Mouse (Mus musculus) ES-E14 (cell line): ENCODE measurements around the gene Scgb1a1. TPM values are rescaled to one million over a fixed set of nuclear protein-coding genes. Genes with fewer than 3 reads are reported as not detected.
"Not testable (repeated sequence)": the region's sequence is repeated elsewhere in the genome, so short reads cannot be mapped to it uniquely, and the experiment has no call there.

Source experiments
- DNase-seq: peaks from one replicate; pipeline ENCODE4 v3.0.0-alpha.2; 2013; ENCODE audit warnings: low read depth, low spot score
- H3K27ac ChIP-seq: 2 replicates; pipeline ENCODE4 v1.5.1; 2012; ENCODE audit warnings: low read depth, mild to moderate bottlenecking, low read length, moderate library complexity, mixed read lengths; ENCODE audit not compliant: poor library complexity, insufficient read depth, severe bottlenecking
- H3K36me3 ChIP-seq: 2 replicates; pipeline ENCODE4 v1.6.1; 2012; ENCODE audit warnings: mild to moderate bottlenecking, low read length, moderate library complexity, mixed read lengths; ENCODE audit not compliant: control insufficient read depth, poor library complexity, insufficient read depth, severe bottlenecking
- H3K4me1 ChIP-seq, 2 experiments: fragments of 150-350 bp in 1 of 2; sonication (generic) in 1 of 2; 2 replicates each; pipeline ENCODE4 v1.6.1; 2012; ENCODE audit warnings: low read length in 2 of 2, mild to moderate bottlenecking in 1 of 2, mixed read lengths in 1 of 2; ENCODE audit not compliant: control insufficient read depth in 2 of 2, insufficient read depth in 2 of 2, poor library complexity in 1 of 2
- H3K4me3 ChIP-seq, 2 experiments: fragments of 150-350 bp in 1 of 2; sonication (generic) in 1 of 2; 2 replicates each; pipeline ENCODE4 v1.5.1; 2012; ENCODE audit warnings: low read length in 2 of 2, low read depth in 1 of 2, mild to moderate bottlenecking in 1 of 2, mixed read lengths in 1 of 2; ENCODE audit not compliant: insufficient read depth in 1 of 2, poor library complexity in 1 of 2, severe bottlenecking in 1 of 2
- H3K9ac ChIP-seq: 2 replicates; pipeline ENCODE4 v1.6.1; 2012; ENCODE audit warnings: low read depth, mild to moderate bottlenecking, low read length, mixed read lengths; ENCODE audit not compliant: poor library complexity, insufficient read depth, severe bottlenecking
- H3K9me3 ChIP-seq: fragments of 150-350 bp; sonication (generic); 2 replicates; pipeline ENCODE4 v1.6.1; 2012; ENCODE audit warnings: low read depth, mild to moderate bottlenecking, low read length; ENCODE audit not compliant: control insufficient read depth, insufficient read depth
- CHD2 ChIP-seq: IDR thresholded peaks from 2 replicates; pipeline ENCODE4 v1.6.1; 2014; ENCODE audit warnings: mild to moderate bottlenecking, low read depth, low read length, inconsistent platforms
- HCFC1 ChIP-seq: IDR thresholded peaks from 2 replicates; pipeline ENCODE4 v1.6.1; 2012; ENCODE audit warnings: low read length, inconsistent platforms, borderline replicate concordance; ENCODE audit not compliant: insufficient read depth
- MAFK ChIP-seq: IDR thresholded peaks from 2 replicates; pipeline ENCODE4 v1.6.1; 2014; ENCODE audit warnings: mild to moderate bottlenecking, low read depth, low read length, inconsistent platforms; ENCODE audit not compliant: insufficient read depth
- ZC3H11A ChIP-seq: IDR thresholded peaks from 2 replicates; pipeline ENCODE4 v1.6.1; 2012; ENCODE audit warnings: low read depth, mild to moderate bottlenecking, inconsistent platforms, low read length, borderline replicate concordance
- ZNF384 ChIP-seq: IDR thresholded peaks from 2 replicates; pipeline ENCODE4 v1.6.1; 2012; ENCODE audit warnings: low read depth, low read length, inconsistent platforms
- in situ Hi-C, 2 experiments: fragments of 600-800 bp; cut with MboI; formaldehyde crosslinking; loops; one replicate each; pipeline ENCODE4 v1.15.1; 2025; ENCODE audit warnings: low sequenced_read_pairs in 2 of 2, inconsistent platforms in 1 of 2; ENCODE audit not compliant: unreplicated experiment in 2 of 2
- total RNA-seq: library from RNA; depleted of rRNA; stranded (reverse); fragments of 300-350 nt; gene quantifications from 2 replicates; pipeline ENCODE4 v1.2.3, GENCODE M21; 2012

Scgb1a1 gene
- total RNA-seq, 1 experiment, result not detected

DNA sequence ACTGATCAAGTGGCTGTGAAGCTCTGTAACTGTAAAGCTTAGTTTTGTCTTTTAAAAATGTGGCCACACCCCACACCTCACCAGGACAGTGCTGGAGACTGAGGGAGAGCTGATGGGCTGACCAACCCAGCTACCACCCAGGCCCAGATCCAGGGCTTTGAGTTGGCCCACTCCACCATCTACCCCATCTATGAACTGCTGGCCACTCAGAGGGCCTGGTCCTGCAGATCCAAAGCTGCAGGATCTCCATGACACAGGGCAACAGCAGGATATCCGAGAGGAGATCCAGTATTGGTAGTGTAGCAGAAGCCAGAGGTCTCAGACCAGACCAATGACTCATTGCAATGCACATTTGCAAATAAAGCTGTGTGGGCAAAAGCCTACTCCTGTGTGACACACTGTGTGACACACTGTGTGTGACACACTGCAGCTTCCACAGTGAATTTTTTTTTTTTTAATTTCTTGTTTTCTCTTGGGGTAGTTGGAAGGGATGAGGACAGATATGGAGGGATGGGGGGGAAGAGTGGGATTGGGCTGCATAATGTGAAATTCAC lies 29.4 kb downstream of the Scgb1a1 start:
- Histone ChIP-seq H3K9ac (no peak overlapping the region), H3K27ac (no peak overlapping the region), H3K4me3 (no peak overlapping the region), H3K9me3 (no peaks in the 10 kb centered on the region), H3K36me3 (no peaks in the 10 kb centered on the region), H3K4me1 (peaks cover 4 to 7% of the 10 kb centered on the region in 2 experiments; a peak in 2 of 4 replicates)
- TF ChIP-seq CHD2 (no peak), MAFK (no peak), HCFC1 (no peak), ZC3H11A (no peak)
- DNase-seq, result no peak
- in situ Hi-C loops, result no loop called here

DNA sequence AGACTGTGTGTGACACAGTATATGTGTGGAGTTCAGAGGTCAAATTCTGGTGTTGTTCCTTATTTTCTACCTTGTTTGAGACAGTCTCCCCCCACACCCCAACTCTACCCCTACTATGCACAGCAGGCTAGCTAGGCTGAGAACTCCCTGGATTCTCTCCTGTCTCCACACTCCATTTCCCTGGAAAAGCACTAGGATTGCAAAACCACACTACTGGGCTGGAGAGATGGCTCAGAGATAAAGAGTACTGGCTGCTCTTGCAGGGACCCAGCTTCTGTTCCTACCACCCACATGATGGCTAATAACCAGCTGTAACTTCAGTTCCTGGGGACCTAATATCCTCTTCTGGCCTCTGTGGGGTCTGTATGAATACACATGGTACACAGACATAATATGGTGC lies 30.1 kb downstream of the Scgb1a1 start:
- Histone ChIP-seq H3K36me3 (no peaks in the 10 kb centered on the region), H3K9ac (no peak overlapping the region), H3K4me1 (peaks cover 6 to 7% of the 10 kb centered on the region in 2 experiments; a peak in 2 of 4 replicates), H3K9me3 (no peaks in the 10 kb centered on the region), H3K27ac (no peak overlapping the region), H3K4me3 (no peak overlapping the region)
- TF ChIP-seq ZNF384, result no peak
- no peak for TF ChIP-seq ZC3H11A
- no peak for TF ChIP-seq MAFK
- in situ Hi-C loops, result no loop called here
- no peak for DNase-seq

DNA sequence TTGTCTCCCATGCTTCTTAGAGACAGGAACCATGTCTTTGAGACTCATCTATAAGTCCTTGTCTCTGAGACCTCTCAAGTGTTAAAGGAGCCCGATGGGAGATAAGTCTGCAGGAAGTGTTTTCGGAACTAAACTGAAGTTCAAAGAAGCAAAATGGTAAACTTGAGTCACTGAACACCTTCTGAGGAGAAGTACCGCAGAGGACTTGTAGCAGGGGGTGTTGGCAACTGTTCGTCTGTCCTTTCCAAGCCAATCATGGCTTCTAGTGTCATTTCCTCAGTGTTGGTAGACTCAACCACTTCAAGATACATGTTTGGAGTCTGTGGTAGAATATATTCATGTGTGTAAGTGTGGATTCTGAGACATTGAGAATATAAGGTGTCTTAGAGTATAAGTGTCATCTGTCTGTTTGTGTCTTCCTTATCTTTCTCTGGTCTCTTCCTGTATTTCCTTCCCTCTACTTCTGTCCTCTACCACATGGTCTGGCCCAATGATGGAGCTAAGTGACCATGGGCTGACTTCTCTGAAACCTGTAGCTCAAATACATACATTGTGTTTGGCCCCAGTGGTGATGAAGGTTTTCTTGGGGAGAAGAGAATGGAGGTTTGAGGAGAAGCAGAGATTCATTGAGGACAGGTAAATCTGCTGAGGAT lies 31.9 kb downstream of the Scgb1a1 start:
- no peak overlapping the region for H3K27ac ChIP-seq
- TF ChIP-seq ZNF384 (no peak), ZC3H11A (no peak), HCFC1 (no peak), MAFK (no peak), CHD2 (no peak)
- H3K9ac ChIP-seq, result no peak overlapping the region
- no peaks in the 10 kb centered on the region for H3K36me3 ChIP-seq
- H3K4me1 ChIP-seq, result peaks cover 6 to 7% of the 10 kb centered on the region in 2 experiments; a peak in 2 of 4 replicates
- no peak for DNase-seq
- in situ Hi-C loops, result no loop called here
- H3K9me3 ChIP-seq, result no peaks in the 10 kb centered on the region
- no peak overlapping the region for H3K4me3 ChIP-seq

DNA sequence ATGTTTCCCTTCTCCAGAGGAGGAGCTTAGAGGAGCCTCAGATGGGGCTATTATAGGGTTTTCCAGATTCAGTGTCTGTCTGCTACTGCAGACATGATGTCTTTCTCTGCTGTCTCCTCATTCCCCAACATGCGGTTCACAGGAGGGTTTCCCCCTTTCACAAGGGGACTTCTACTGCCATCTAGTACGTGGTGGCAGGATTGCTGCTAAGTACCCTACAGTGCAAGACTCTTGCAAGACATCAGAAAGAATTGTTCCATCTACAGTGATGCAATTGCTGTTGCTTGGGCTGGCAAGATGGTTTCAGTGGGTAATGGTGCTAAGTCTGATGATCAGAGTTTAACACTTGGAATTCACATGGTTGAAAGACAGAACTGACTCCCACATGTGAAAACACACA lies 32.6 kb downstream of the Scgb1a1 start:
- H3K36me3 ChIP-seq, result no peaks in the 10 kb centered on the region
- no peak overlapping the region for H3K9ac ChIP-seq
- no peak for DNase-seq
- TF ChIP-seq CHD2, result no peak
- TF ChIP-seq MAFK, result no peak
- no peak for TF ChIP-seq ZNF384
- TF ChIP-seq ZC3H11A, result no peak
- no peak for TF ChIP-seq HCFC1
- H3K9me3 ChIP-seq, result no peaks in the 10 kb centered on the region
- H3K4me3 ChIP-seq, result no peak overlapping the region
- no peak overlapping the region for H3K27ac ChIP-seq
- H3K4me1 ChIP-seq, result peaks cover 6 to 7% of the 10 kb centered on the region in 2 experiments; a peak in 2 of 4 replicates
- in situ Hi-C loops, result no loop called here

DNA sequence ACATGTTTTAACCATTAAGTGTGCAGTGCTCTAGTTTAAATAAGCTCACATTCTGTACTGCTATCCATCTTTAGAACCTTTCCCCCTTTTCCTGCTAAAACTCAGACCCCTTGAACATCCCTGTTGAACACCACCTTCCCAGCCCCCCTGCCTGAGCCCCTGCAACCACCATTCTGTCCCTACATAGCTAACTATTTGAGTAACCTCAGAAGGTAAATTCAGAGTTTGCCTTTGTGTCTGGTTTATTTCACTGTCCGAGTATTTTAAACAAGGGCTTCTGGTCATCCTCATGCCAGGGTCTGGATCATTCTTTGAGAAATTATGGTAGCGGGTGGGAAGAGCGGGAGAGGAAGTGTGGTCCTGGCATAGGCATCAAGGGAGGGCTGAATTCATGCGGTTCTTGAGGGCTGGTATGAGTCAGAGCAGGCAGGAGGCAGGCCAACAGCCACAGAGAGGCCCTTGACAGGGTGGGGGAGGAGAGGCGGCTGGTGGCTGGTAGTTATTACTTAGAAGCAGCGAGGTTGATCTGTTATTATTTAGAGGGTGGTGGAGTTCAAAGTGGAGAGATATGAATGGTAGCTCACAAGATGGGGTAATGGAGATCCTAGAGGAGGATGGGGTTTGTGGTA lies 34.8 kb downstream of the Scgb1a1 start:
- TF ChIP-seq ZC3H11A (no peak), ZNF384 (no peak), HCFC1 (no peak), CHD2 (no peak), MAFK (no peak)
- Histone ChIP-seq H3K9ac (no peak overlapping the region), H3K36me3 (no peaks in the 10 kb centered on the region), H3K27ac (no peak overlapping the region), H3K4me3 (no peak overlapping the region), H3K9me3 (no peaks in the 10 kb centered on the region), H3K4me1 (peaks cover 2 to 4% of the 10 kb centered on the region in 2 experiments; a peak in 2 of 4 replicates)
- no peak for DNase-seq
- in situ Hi-C loops, result no loop called here

DNA sequence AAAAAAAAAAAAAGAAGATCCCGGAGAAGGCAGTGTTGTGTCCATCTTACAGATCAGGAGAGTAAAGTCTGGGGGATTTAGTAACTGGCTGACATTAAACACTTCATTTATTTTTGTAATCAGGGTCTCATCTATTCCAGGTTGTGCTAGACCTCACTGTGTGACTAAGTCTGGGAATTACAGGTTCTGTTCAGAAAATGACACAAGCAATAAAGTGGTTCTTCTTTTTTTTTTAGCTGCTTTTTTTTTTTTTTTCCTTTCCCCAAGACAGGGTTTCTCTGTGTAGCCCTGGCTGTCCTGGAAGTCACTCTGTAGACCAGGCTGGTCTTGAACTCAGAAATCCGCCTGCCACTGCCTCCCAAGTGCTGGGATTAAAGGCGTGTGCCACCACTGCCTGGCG lies 35.8 kb downstream of the Scgb1a1 start:
- in situ Hi-C loops, result not testable (repeated sequence)

More for the DNA sequence above, 35.8 kb downstream of the Scgb1a1 start:
- not testable (repeated sequence) for H3K36me3 ChIP-seq, DNase-seq, H3K4me3 ChIP-seq, H3K9ac ChIP-seq, H3K4me1 ChIP-seq, H3K9me3 ChIP-seq, H3K27ac ChIP-seq
